Mouse (Mus musculus) spleen, adult 2 months (tissue): Measurements from ENCODE around the gene Hip1r. TPM values are rescaled to one million over a fixed set of nuclear protein-coding genes. Genes with fewer than 3 reads are reported as not detected.

Source experiments
- DNase-seq, 2 experiments: peaks; one replicate each; pipeline versions ENCODE4 v3.0.0 to v3.0.0-alpha.2; 2012 to 2021; ENCODE audit warnings: low spot score in 2 of 2, low read depth in 1 of 2
- H3K27ac ChIP-seq: fragments of 200-500 bp; 2 replicates; pipeline ENCODE4 v1.5.1; 2012; ENCODE audit warnings: low read length, inconsistent platforms; ENCODE audit not compliant: insufficient read depth
- H3K27me3 ChIP-seq: fragments of 200-500 bp; 2 replicates; pipeline ENCODE4 v1.6.1; 2012; ENCODE audit warnings: mild to moderate bottlenecking, moderate library complexity, low read length, inconsistent platforms; ENCODE audit not compliant: control insufficient read depth, insufficient read depth
- H3K36me3 ChIP-seq: fragments of 200-500 bp; 2 replicates; pipeline ENCODE4 v1.6.1; 2012; ENCODE audit warnings: mild to moderate bottlenecking, low read length, inconsistent platforms; ENCODE audit not compliant: control insufficient read depth, insufficient read depth
- H3K4me1 ChIP-seq: fragments of 200-500 bp; 2 replicates; pipeline ENCODE4 v1.6.1; 2011; ENCODE audit warnings: inconsistent platforms; ENCODE audit not compliant: control insufficient read depth, insufficient read depth, insufficient read length
- H3K4me3 ChIP-seq: fragments of 200-500 bp; 2 replicates; pipeline ENCODE4 v1.5.1; 2011; ENCODE audit warnings: mild to moderate bottlenecking, inconsistent platforms; ENCODE audit not compliant: insufficient read depth, insufficient read length; ENCODE audit errors: extremely low read depth
- CTCF ChIP-seq: fragments of 200-500 bp; IDR thresholded peaks from 2 replicates; pipeline ENCODE4 v1.5.1; 2011; ENCODE audit warnings: mild to moderate bottlenecking, inconsistent platforms; ENCODE audit not compliant: insufficient read depth, insufficient read length, insufficient replicate concordance; ENCODE audit errors: extremely low read depth
- POLR2A ChIP-seq: fragments of 200-500 bp; IDR thresholded peaks from 2 replicates; pipeline ENCODE4 v1.6.1; 2011; ENCODE audit warnings: low read depth, low read length, inconsistent platforms
- WGBS: fragments of 180-500 bp; shearing (Covaris S2); methylation state at CpG from one replicate; pipeline ENCODE4 v1.1.7; 2018; 5-methylcytosine and 5-hydroxymethylcytosine counted together
- polyA plus RNA-seq: library from polyadenylated mRNA; depleted of rRNA; stranded (reverse); fragments of >200 nt; gene quantifications from 2 replicates; pipeline ENCODE4 v1.2.3, GENCODE M21; 2012

The Hip1r gene
- polyA plus RNA-seq, 1 experiment, result 46.3 TPM

GRCm38 (mm10) chr5:123978131-123978530 is 4.7 kb downstream of the Hip1r start:
- TF ChIP-seq POLR2A (no peak), CTCF (no peak)
- Histone ChIP-seq H3K4me3 (no peak overlapping the region), H3K27me3 (no peaks in the 10 kb centered on the region), H3K36me3 (peaks cover 4% of the 10 kb centered on the region; the same call in 1 of the 2 replicates), H3K4me1 (peaks cover 49% of the 10 kb centered on the region; the same call in 1 of the 2 replicates), H3K27ac (no peak overlapping the region)
- WGBS, result 72% methylated on average over 5 of the region's 5 CpGs
- no peak for DNase-seq

- Histone ChIP-seq H3K4me1 (peaks cover 50% of the 10 kb centered on the region; the same call in 1 of the 2 replicates), H3K27me3 (no peaks in the 10 kb centered on the region), H3K4me3 (no peak overlapping the region), H3K36me3 (peaks cover 4% of the 10 kb centered on the region; the same call in 1 of the 2 replicates), H3K27ac (no peak overlapping the region; the same call in 1 of the 2 replicates)
- DNase-seq, result no peak
- TF ChIP-seq CTCF (no peak), POLR2A (no peak)
- WGBS, result 82% methylated on average over 18 of the region's 18 CpGs
These were observed 6.0 kb downstream of the Hip1r start for GRCm38 (mm10) chr5:123979221-123979979.

GRCm38 (mm10) chr5:123979980-123980369 is 6.5 kb downstream of the Hip1r start:
- Histone ChIP-seq H3K27ac (peak overlapping the region; percentile 12), H3K27me3 (no peaks in the 10 kb centered on the region), H3K36me3 (peaks cover 5% of the 10 kb centered on the region; the same call in 1 of the 2 replicates), H3K4me1 (peaks cover 54% of the 10 kb centered on the region; the same call in 1 of the 2 replicates), H3K4me3 (no peak overlapping the region)
- 85% methylated on average over 4 of the region's 4 CpGs for whole genome bisulfite sequencing
- DNase-seq, result no peak
- TF ChIP-seq POLR2A (no peak), CTCF (no peak)

GRCm38 (mm10) chr5:123980521-123981249 is 7.3 kb downstream of the Hip1r start:
- Histone ChIP-seq H3K36me3 (peaks cover 7% of the 10 kb centered on the region), H3K4me3 (no peak overlapping the region), H3K27me3 (no peaks in the 10 kb centered on the region), H3K4me1 (peaks cover 56% of the 10 kb centered on the region; the same call in 1 of the 2 replicates), H3K27ac (peak overlapping the region; percentile 71)
- TF ChIP-seq POLR2A (no peak), CTCF (no peak)
- WGBS, result 47% methylated on average over 9 of the region's 9 CpGs
- peak in 1 of 2 experiments; percentile 15 for DNase-seq

- Histone ChIP-seq H3K27me3 (no peaks in the 10 kb centered on the region), H3K36me3 (peaks cover 8% of the 10 kb centered on the region), H3K4me1 (peaks cover 53% of the 10 kb centered on the region; the same call in 1 of the 2 replicates), H3K4me3 (no peak overlapping the region), H3K27ac (peak overlapping the region; percentile 71; the same call in 1 of the 2 replicates)
- peak in 1 of 2 experiments; percentile 42 for DNase-seq
- 35% methylated on average over 6 of the region's 6 CpGs for WGBS
- no peak for TF ChIP-seq POLR2A
- no peak for TF ChIP-seq CTCF
These were observed 7.8 kb downstream of the Hip1r start for GRCm38 (mm10) chr5:123981250-123981554.

GRCm38 (mm10) chr5:123982838-123983237 is 9.4 kb downstream of the Hip1r start:
- H3K4me1 ChIP-seq, result peaks cover 43% of the 10 kb centered on the region; the same call in 1 of the 2 replicates
- TF ChIP-seq POLR2A (no peak), CTCF (no peak)
- no peak overlapping the region for H3K27ac ChIP-seq
- WGBS, result 85% methylated on average over 11 of the region's 11 CpGs
- no peak for DNase-seq
- no peak overlapping the region for H3K4me3 ChIP-seq
- peaks cover 4% of the 10 kb centered on the region; the same call in 1 of the 2 replicates for H3K36me3 ChIP-seq
- H3K27me3 ChIP-seq, result no peaks in the 10 kb centered on the region

- H3K4me1 ChIP-seq, result peaks cover 24% of the 10 kb centered on the region; the same call in 1 of the 2 replicates
- H3K27ac ChIP-seq, result no peak overlapping the region
- H3K4me3 ChIP-seq, result no peak overlapping the region
- WGBS, result 87% methylated on average over 9 of the region's 9 CpGs
- TF ChIP-seq CTCF (no peak), POLR2A (no peak)
- no peak for DNase-seq
- H3K36me3 ChIP-seq, result peaks cover 15% of the 10 kb centered on the region
- H3K27me3 ChIP-seq, result no peaks in the 10 kb centered on the region
These were observed 12.0 kb downstream of the Hip1r start for GRCm38 (mm10) chr5:123985434-123985833.
